Mouse (Mus musculus): ENCODE measurements around the gene Otud7b.
A peak's percentile ranks its signal among the peaks of the same experiment; 100 is the strongest.

DNA sequence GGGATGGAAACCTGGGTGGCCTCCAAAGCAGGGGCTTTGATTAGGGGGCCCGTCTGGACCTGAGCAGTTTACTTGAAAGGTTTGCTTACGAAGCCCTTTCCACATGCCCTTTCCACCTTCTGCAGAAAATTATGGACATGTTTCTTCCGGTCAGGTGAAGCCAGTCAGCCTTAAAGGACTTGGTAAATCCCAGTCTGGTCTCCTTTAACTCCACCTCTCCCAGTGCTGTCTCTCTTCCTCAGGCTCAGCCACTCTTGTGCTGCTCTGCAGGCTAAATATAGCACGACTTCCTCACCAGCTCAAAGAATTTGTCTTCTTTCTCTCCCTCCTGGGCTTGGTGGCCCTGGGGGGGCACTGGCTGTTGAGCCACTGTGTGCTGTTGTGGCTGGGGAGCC, 78.1 kb downstream of the Otud7b start:
- TF ChIP-seq CTCF (IDR thresholded peaks at IDR 0.05; ENCODE audit: insufficient read depth, low read depth, low read length) (no peak), POLR2A (IDR thresholded peaks at IDR 0.05; ENCODE audit: insufficient read depth, low read depth, low read length) (0 out of 2 replicates have a peak, but pooled peaks have one; percentile 1)

Data from olfactory bulb, adult 2 months (tissue).